Mouse (Mus musculus): ENCODE measurements at regions not wholly inside any gene's neighbourhood (a gene's known extent, or its start where the extent isn't known, plus 50 kb on each side); places are given as distances from the start of the nearest gene placed in this dataset.

DNA sequence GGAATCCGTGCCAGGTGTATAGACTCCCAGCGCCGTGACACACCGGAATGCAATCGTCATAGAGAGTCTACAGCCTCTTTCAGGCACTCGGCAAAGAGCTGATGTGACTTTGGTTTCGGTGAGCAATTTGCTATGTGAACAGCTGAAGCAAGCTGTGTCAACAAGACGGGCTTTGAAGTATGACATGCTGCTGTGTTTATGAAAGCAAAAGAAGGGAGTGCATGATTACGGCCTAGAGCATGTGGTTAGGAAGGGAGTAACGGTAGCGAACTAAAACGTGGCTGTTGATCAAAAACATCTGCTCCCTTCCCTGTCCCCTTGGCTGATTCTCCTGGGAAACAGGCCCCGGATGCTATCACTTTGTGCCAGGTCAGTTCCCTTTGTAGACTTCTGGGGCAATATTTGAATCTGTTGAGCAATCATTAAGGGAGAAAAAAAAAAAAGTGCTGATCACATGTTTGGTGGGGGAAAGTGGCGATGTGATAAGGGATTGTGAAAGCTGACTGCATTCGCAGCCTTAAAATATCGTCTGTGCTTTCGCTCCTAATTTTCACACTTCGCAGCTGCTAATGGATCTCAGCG lies 764.3 kb downstream of the Robo2 start:
- TF ChIP-seq CTCF (IDR thresholded peaks at IDR 0.05; ENCODE audit: low read depth): no peak
- TF ChIP-seq EP300 (IDR thresholded peaks at IDR 0.05; ENCODE audit: low read depth): no peak

Measured in heart, postnatal 0 days (tissue).